Mouse (Mus musculus) ES-CJ7 (cell line): ENCODE measurements at regions not wholly inside any gene's neighbourhood (a gene's known extent, or its start where the extent isn't known, plus 50 kb on each side); places are given as distances from the start of the nearest gene placed in this dataset.

Source experiments
- DNase-seq: peaks from one replicate; pipeline ENCODE4 v3.0.0; 2011; ENCODE audit warnings: low read depth, low spot score

DNA sequence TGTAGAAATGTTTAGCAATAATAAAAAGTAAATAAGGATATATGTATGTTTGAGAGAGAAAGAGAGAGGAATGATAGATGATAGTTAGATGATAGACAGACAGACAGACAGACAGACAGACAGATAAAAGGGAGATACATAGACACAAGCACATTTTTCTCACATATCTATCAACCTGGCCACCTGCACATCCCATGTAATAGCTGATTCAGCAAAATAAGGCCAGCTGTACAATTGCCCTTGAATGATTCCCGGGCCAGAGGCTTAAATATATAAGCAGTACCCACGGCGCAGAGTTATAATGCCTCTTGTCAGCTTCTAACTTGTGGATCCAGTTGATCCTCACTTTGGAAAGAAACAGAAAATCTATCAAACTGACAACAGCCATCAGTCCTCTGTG is 178.5 kb downstream of the Tmem114 start:
- no peak for DNase-seq

GRCm38 (mm10) chr16:8245612-8246011 is 179.3 kb downstream of the Tmem114 start:
- no peak for DNase-seq

DNA sequence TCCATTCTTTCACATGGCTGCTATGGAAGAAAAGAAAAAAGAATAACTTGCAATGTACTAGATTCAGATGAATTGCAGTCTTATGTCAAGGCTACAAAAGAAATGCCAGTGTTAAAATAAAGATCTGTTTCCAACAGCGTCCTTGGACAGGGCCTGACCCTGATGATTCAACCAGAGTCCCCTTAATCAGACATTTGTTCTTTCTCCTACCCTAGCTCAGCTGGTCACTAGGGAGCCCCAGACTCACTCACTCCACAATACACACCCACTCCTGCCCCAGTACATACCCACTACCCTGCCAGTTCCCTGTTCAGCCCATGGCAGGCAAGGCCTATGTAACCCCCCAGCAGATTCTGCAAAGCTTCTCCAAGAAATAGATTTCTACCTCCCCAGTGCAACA is 190.6 kb downstream of the Tmem114 start:
- DNase-seq: no peak

DNA sequence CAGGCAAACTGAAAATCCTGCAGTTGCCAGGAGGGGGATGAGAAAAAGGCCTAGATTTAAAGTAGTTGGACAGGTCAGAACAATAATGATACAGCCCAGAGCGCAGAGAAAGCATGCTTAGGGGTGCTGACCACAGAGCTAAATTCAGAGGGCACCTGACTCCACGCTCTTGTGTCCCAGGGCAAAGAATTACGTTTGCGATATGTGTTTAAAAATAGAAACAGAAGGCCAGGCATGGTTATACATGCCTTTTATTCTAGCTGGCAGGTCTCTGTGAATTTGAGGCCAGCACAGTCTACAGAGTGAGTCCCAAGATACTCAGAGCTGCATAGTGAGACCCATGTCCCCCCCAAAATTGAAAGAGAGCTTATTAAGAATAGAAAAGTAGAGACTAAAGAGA is 192.9 kb downstream of the Tmem114 start:
- no peak for DNase-seq

DNA sequence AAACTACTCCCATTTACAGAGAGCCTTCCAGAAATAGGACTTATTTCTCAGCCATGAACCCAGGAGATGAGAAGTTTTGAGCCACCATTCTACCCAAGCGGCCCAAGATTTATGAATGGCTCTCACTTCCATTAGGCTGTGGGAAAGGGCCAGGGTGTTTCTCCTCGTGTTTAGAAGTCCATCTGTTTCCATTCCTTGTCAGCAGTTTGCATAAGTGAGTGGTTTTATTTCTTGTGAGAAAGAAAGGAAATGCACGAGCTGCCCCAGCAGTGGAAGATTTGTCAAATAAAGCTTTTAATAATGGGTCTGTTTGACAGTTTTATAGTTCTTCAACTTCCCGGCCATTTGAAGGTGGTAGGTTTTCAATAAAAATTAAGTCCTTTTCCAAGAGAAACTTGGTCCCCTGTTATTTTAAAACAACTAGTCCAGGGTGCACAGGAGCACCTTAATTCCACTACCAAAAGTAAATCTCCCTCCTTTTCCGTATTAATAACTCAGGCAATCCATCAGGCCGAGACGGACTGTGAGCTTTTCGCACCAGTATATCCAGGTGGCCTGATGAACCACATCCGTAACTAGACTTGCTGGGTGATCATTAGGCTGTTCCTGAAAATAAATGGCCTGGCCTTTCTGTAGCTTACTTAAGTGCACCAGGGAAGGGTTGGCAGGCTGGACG is 201.2 kb downstream of the Tmem114 start:
- DNase-seq: no peak

DNA sequence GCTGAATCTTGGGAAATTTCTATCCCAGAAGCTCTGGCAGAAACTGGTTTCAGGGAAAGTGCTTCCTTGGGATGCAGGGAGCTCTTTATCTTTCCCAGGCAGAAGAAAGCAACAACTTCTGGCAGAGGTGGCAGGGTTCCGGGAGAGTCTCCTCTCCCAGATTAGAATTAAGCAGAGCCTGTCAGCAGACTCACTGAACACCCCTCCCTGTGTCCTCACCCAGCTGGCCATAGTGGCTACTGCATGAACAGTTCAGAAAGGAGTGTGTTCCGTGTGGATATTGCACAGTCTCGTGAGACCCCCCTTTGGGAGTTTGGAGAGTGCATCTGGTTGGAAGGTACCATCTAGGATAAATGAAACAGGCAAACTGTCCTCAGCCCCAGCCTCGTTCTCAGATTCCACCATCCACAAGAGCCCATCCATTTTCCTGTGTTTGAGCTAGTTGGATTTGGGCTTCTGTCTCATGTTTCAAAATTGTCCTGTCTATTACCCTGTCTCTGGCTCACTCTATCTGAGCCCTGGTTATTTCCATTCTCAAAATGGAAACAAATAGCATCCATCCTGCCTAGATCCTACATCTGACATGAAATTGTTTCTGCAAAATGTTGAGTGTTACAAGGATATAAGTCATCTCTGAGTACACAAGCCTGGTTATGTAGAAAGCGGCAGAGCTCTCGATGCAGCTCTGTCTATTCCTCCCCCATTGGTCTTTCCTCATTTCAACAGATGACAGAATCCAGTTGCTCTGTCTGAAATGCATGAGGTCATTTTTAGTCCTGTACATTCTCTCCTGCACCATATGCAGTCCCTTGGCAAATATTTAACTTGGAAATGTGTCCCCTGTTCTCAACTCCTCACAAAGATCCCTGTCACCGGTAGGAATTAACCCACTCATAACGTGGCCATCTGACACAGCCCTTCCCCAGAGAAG is 216.4 kb downstream of the Tmem114 start:
- DNase-seq: no peak

GRCm38 (mm10) chr16:8205014-8205413 is 219.9 kb downstream of the Tmem114 start:
- DNase-seq: no peak

DNA sequence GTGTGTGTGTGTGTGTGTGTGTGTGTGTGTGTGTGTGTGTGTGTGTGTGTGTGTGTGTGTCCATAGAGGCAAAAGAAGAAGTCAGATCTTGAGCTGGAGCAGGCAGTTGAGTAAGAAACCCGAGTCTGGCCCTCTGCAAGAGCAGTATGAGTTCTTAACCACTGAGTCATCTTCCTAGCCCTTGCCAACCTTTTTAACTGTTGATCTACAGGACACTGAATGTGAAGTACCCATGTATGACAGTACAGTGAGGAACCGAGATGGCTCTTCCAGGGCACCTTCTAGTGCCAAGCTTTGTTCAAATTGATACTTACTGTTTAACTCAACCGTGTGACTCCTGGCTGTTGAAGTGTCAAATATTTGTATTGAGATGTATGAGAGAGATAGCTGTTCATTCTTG is 223.6 kb downstream of the Tmem114 start:
- DNase-seq: no peak

GRCm38 (mm10) chr16:8198771-8199562 is 226.0 kb downstream of the Tmem114 start:
- DNase-seq: no peak

DNA sequence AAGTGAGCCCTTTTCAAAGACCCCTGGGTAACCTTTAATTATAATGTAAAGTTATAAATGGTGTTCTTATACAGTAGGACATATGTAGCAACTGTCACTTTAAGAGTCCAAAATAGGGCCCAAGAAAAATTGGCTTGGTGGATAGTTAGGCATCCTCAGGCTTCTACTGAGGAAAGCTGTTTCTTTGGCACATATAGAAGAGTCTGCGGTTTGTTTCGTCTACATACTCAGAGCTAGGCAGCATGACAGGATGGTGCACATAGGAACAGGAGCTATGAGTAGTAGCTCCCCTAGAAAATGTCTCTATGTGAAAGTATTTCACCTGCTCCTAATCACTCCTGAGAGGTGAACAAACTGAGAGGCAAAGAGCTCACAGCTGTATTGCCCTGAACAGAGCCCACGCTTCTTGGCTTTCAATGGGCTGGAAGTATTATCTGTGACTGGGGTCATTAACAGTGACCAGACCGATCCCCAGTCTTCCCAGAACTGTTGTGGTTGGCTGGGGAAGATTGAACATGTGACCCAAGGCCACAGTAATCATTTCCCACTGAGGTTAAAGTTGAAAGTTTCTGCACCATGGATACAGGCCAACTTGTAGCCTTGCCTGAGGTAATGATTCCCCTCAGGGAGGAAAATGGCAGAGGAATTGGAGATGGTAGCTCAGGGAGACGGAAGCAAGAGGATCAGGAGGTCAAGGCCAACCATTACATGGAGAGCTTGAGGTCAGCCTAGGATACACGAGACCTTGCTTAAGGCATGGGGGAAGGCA is 235.3 kb downstream of the Tmem114 start:
- DNase-seq: no peak

GRCm38 (mm10) chr16:8189071-8189470 is 235.9 kb downstream of the Tmem114 start:
- DNase-seq: no peak

- DNase-seq: no peak
Observed at GRCm38 (mm10) chr16:8188505-8188904, 236.4 kb downstream of the Tmem114 start.

DNA sequence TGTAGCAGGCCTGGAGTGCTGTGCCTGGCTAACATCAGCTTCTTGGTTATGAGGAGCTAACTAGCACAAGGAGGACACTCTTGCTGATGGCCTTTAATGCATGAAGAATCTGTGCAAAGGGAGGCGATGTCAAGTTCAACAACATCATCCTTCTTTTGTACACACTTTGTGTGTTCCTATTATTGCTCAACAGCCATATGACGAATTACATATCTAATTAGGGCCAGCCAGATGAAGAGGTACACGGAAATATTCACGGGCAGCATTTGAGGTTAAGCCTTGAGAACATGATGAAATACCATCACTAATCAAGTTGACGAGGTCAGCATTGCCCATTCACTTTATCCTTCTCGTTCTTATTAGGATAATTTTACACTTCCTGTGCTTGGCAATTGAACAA is 240.2 kb downstream of the Tmem114 start:
- DNase-seq: no peak

GRCm38 (mm10) chr16:8178946-8179345 is 246.0 kb downstream of the Tmem114 start:
- no peak for DNase-seq

DNA sequence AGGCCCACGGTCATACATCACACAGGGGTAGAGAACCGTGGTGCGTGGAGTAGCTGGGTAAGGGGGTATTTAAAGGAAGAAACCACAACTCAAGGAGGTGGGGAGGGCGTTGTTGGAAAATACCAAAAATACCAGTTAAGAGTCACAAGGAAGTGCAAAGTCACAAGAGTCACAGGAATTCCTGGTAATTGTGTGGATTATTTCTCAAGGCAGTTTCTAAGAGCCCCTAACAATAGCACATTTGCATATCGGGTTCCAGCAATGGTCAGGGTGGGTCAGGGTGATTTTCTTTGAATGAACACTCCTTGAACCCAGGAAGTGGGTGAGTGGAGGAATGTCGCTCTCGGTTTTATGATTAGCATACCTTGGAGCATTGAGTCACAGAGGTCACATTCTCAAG is 247.7 kb downstream of the Tmem114 start:
- DNase-seq: peak; percentile 38

DNA sequence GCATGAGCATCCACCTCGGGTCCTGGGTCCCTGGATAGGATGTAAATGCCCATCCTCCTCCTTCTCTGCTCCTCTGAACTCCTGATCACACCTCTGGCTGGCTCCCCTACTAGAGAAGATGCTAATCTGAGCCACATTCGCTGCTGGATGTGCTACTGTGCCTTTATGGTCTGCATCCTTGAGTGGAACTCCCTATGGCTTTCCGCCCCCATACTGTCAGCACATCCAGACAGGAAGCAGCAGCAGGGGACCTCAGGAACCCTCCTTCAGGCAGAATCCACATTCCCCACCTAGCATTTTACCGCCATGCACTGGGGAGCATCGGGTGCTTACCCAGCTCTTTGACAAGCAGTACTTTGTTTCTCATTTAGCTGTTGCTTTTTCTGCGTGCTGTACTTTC is 248.8 kb downstream of the Tmem114 start:
- no peak for DNase-seq
